Mouse (Mus musculus) neural tube, postnatal 0 days (tissue): ENCODE data around the gene Bloc1s5. TPM values are rescaled to one million over a fixed set of nuclear protein-coding genes. Genes with fewer than 3 reads are reported as not detected.

Experiments used
- polyA plus RNA-seq: library from polyadenylated mRNA; unstranded; fragments of >200 nt; fragmentation: Nextera tagmentation; extraction: Ambion mirVana; gene quantifications from 2 replicates; pipeline ENCODE4 v1.2.1, GENCODE M21; 2015

Bloc1s5 gene
- 16.4 and 20.3 TPM in 2 replicates for polyA plus RNA-seq

DNA sequence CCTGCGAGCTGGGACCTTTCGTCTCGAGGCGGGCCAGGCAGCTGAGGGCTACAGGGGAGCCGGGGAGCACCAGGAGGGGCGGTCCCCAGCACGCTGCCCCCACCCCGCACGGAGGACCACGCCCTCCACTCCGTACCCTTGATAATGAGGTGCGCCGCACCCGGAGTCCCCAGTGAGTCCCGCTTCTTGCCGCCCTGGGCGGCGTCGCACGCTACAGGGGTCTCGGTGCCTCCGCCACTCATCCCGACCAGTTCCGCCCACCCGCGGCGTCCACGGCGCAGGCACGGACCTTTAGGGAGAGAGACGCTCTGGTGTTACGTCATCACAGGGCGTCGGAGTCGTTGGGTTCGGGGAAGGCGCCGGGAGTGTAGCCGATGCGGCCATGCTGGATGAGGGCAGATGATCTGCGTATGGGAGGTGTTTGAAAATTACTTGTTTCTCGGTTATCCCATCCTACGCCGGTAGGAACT, at the start of gene Bloc1s5:
Gene Bloc1s5 (minus strand): TSS at position 310 of the 470 bp plus-strand sequence.

DNA sequence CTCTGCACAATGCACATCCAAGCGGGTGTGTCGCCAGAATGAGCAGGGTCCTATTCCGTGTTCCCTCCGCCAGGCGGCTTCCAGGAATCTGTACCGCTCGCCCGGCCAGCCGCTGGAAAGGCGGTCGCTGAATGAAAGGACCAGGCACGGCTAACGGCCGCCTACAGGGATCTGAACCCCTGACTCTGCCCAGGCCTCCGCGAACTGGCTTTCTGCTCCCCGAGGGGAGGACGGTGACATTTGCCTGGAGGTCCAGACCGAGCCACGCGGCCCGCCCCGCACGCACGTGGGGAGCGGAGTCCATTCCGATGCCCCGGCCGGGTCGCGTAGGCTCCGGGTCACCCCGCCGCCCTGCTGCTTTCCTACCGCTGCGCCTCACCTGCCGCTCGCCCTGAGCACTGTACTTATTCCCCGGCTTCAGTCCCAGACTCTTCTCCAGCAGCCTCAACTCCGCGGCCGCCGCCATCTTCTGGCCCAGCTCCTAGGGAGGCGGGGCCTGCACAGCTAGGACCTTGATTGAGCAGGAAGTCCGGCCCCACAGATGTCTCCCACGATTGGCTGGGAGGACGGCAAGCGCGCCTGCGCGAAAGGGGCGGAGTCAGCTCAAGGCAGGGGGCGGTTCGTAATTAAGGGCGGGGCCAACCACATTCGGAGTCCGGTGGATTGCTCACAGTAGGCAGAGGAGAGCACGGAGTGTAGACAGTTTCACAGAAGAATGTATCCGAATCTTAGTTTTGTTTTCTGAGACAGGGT, 23.8 kb upstream of the Bloc1s5 start, which contains the start of gene Eef1e1:
Gene Eef1e1 (minus strand): TSS at position 531 of the 753 bp plus-strand sequence.

Other genes starting within 250 kb of the Bloc1s5 start
- gene Txndc5, start 106.3 kb downstream of the Bloc1s5 start, polyA plus RNA-seq: 89.1 and 91.5 TPM in 2 replicates
- 89.2 and 90.8 TPM in 2 replicates for gene Eef1e1, start 23.9 kb upstream of the Bloc1s5 start, polyA plus RNA-seq